Mouse (Mus musculus) liver, embryonic 12.5 days (tissue): ENCODE measurements around the gene Krt15. TPM values are rescaled to one million over a fixed set of nuclear protein-coding genes. Genes with fewer than 3 reads are reported as not detected.

Experiments
- ATAC-seq: fragments of 200-750 bp; cut with Nextera tagmentation; 2 replicates; pipeline ENCODE4 v1.8.0; 2017; ENCODE audit warnings: moderate number of reproducible peaks, mild to moderate bottlenecking, moderate library complexity
- H3K27ac ChIP-seq: fragments of 300-500 bp; sonication (generic); 2 replicates; pipeline ENCODE4 v1.5.1; 2016; ENCODE audit warnings: mild to moderate bottlenecking
- H3K27me3 ChIP-seq: fragments of 300-500 bp; sonication (generic); replicated peaks from 2 replicates; pipeline ENCODE4 v1.6.1; 2016; ENCODE audit warnings: mild to moderate bottlenecking, moderate library complexity
- H3K36me3 ChIP-seq: fragments of 300-500 bp; sonication (generic); 2 replicates; pipeline ENCODE4 v1.6.1; 2016; ENCODE audit warnings: mild to moderate bottlenecking, moderate library complexity
- H3K4me1 ChIP-seq: fragments of 300-500 bp; sonication (generic); 2 replicates; pipeline ENCODE4 v1.6.1; 2016
- H3K4me2 ChIP-seq: fragments of 300-500 bp; sonication (generic); 2 replicates; pipeline ENCODE4 v1.6.1; 2016; ENCODE audit warnings: mild to moderate bottlenecking, moderate library complexity
- H3K4me3 ChIP-seq: fragments of 300-500 bp; sonication (generic); 2 replicates; pipeline ENCODE4 v1.5.1; 2016; ENCODE audit warnings: mild to moderate bottlenecking, moderate library complexity
- H3K9ac ChIP-seq: fragments of 300-500 bp; sonication (generic); 2 replicates; pipeline ENCODE4 v1.6.1; 2016; ENCODE audit warnings: mild to moderate bottlenecking, moderate library complexity
- H3K9me3 ChIP-seq: fragments of 300-500 bp; sonication (generic); replicated peaks from 2 replicates; pipeline ENCODE4 v1.6.1; 2016; ENCODE audit warnings: mild to moderate bottlenecking, moderate library complexity
- WGBS: fragments of 180-500 bp; shearing (Covaris S2); methylation state at CpG from one replicate; pipeline ENCODE4 v1.1.7; 2016; ENCODE audit not compliant: insufficient replicate concordance; 5-methylcytosine and 5-hydroxymethylcytosine counted together
- polyA plus RNA-seq: library from polyadenylated mRNA; unstranded; fragments of >200 nt; fragmentation: Nextera tagmentation; extraction: Ambion mirVana; gene quantifications from 2 replicates; pipeline ENCODE4 v1.2.1, GENCODE M21; 2016

The Krt15 gene
- polyA plus RNA-seq, result 0.28 and 0.36 TPM in 2 replicates

GRCm38 (mm10) chr11:100135731-100136130 lies at the start of gene Krt15:
TSS of gene Krt15 (minus strand) at chr11:100135928.
- Histone ChIP-seq H3K27ac (no peak within 1 kb of the TSS), H3K27me3 (no peaks in the 10 kb centered on the region; the same call in 1 of the 2 replicates), H3K9ac (no peak within 1 kb of the TSS), H3K4me1 (no peaks in the 10 kb centered on the region), H3K4me2 (no peak within 1 kb of the TSS), H3K9me3 (no peaks in the 10 kb centered on the region), H3K36me3 (no peaks in the 10 kb centered on the region), H3K4me3 (no peak within 1 kb of the TSS)
- ATAC-seq, result no peak
- 51% methylated on average over 7 of the region's 7 CpGs for WGBS

GRCm38 (mm10) chr11:100181725-100182124 lies 46.0 kb upstream of the Krt15 start:
- H3K36me3 ChIP-seq, result no peaks in the 10 kb centered on the region
- no peaks in the 10 kb centered on the region for H3K9me3 ChIP-seq
- no peak overlapping the region for H3K4me3 ChIP-seq
- no peak for ATAC-seq
- H3K27me3 ChIP-seq, result no peaks in the 10 kb centered on the region
- H3K27ac ChIP-seq, result no peak overlapping the region
- H3K4me1 ChIP-seq, result no peaks in the 10 kb centered on the region
- H3K4me2 ChIP-seq, result no peak overlapping the region
- 27% methylated on average over 7 of the region's 7 CpGs for WGBS
- no peak overlapping the region for H3K9ac ChIP-seq

- no peak for ATAC-seq
- no peaks in the 10 kb centered on the region for H3K4me1 ChIP-seq
- no peak overlapping the region for H3K27ac ChIP-seq
- H3K4me2 ChIP-seq, result no peak overlapping the region
- no peak overlapping the region for H3K9ac ChIP-seq
- H3K9me3 ChIP-seq, result no peaks in the 10 kb centered on the region
- no peak overlapping the region for H3K4me3 ChIP-seq
- H3K27me3 ChIP-seq, result no peaks in the 10 kb centered on the region
- H3K36me3 ChIP-seq, result no peaks in the 10 kb centered on the region
- whole genome bisulfite sequencing, result 64% methylated on average over 3 of the region's 3 CpGs
Measured at GRCm38 (mm10) chr11:100179260-100179659, 43.5 kb upstream of the Krt15 start.

- Histone ChIP-seq H3K4me3 (no peak overlapping the region), H3K27me3 (no peaks in the 10 kb centered on the region), H3K9ac (no peak overlapping the region), H3K9me3 (no peaks in the 10 kb centered on the region), H3K4me1 (no peaks in the 10 kb centered on the region), H3K27ac (no peak overlapping the region), H3K36me3 (no peaks in the 10 kb centered on the region), H3K4me2 (no peak overlapping the region)
- 62% methylated on average over 5 of the region's 5 CpGs for WGBS
- no peak for ATAC-seq
Measured at GRCm38 (mm10) chr11:100178307-100178706, 42.6 kb upstream of the Krt15 start.

- 59% methylated on average over 9 of the region's 9 CpGs for WGBS
- H3K4me2 ChIP-seq, result no peak overlapping the region
- no peak for ATAC-seq
Measured at GRCm38 (mm10) chr11:100176791-100177190, 41.1 kb upstream of the Krt15 start.

GRCm38 (mm10) chr11:100168765-100169762 lies 33.3 kb upstream of the Krt15 start:
- Histone ChIP-seq H3K27me3 (no peaks in the 10 kb centered on the region), H3K4me1 (no peaks in the 10 kb centered on the region), H3K4me2 (no peak overlapping the region), H3K4me3 (no peak overlapping the region), H3K9ac (no peak overlapping the region), H3K36me3 (no peaks in the 10 kb centered on the region), H3K9me3 (no peaks in the 10 kb centered on the region), H3K27ac (no peak overlapping the region)
- peak; percentile 30; the same call in 1 of the 2 replicates for ATAC-seq
- 23% methylated on average over 14 of the region's 14 CpGs for WGBS

More at GRCm38 (mm10) chr11:100176791-100177190, 41.1 kb upstream of the Krt15 start:
- no peak overlapping the region for H3K27ac ChIP-seq
- no peak overlapping the region for H3K9ac ChIP-seq
- no peaks in the 10 kb centered on the region for H3K27me3 ChIP-seq
- H3K36me3 ChIP-seq, result no peaks in the 10 kb centered on the region
- H3K4me1 ChIP-seq, result no peaks in the 10 kb centered on the region
- no peak overlapping the region for H3K4me3 ChIP-seq
- H3K9me3 ChIP-seq, result no peaks in the 10 kb centered on the region

- H3K4me3 ChIP-seq, result no peak overlapping the region
- no peak for ATAC-seq
- H3K27ac ChIP-seq, result no peak overlapping the region
- H3K4me1 ChIP-seq, result no peaks in the 10 kb centered on the region
- H3K27me3 ChIP-seq, result no peaks in the 10 kb centered on the region
- no peaks in the 10 kb centered on the region for H3K9me3 ChIP-seq
- WGBS, result 68% methylated on average over 8 of the region's 8 CpGs
- no peak overlapping the region for H3K9ac ChIP-seq
- no peak overlapping the region for H3K4me2 ChIP-seq
- no peaks in the 10 kb centered on the region for H3K36me3 ChIP-seq
Measured at GRCm38 (mm10) chr11:100168071-100168470, 32.3 kb upstream of the Krt15 start.

GRCm38 (mm10) chr11:100164392-100164791 lies 28.7 kb upstream of the Krt15 start:
- H3K4me3 ChIP-seq, result no peak overlapping the region
- H3K27ac ChIP-seq, result no peak overlapping the region
- H3K36me3 ChIP-seq, result no peaks in the 10 kb centered on the region
- H3K9ac ChIP-seq, result no peak overlapping the region
- H3K4me2 ChIP-seq, result no peak overlapping the region
- H3K27me3 ChIP-seq, result no peaks in the 10 kb centered on the region
- 47% methylated on average over 7 of the region's 7 CpGs for WGBS
- ATAC-seq, result no peak
- no peaks in the 10 kb centered on the region for H3K4me1 ChIP-seq
- no peaks in the 10 kb centered on the region for H3K9me3 ChIP-seq

GRCm38 (mm10) chr11:100157908-100158477 lies 22.3 kb upstream of the Krt15 start:
- Histone ChIP-seq H3K4me3 (no peak overlapping the region), H3K4me2 (no peak overlapping the region), H3K4me1 (no peaks in the 10 kb centered on the region), H3K27me3 (no peaks in the 10 kb centered on the region), H3K9ac (no peak overlapping the region), H3K9me3 (no peaks in the 10 kb centered on the region), H3K36me3 (no peaks in the 10 kb centered on the region), H3K27ac (no peak overlapping the region)
- WGBS, result 52% methylated on average over 6 of the region's 6 CpGs
- no peak for ATAC-seq

- Histone ChIP-seq H3K9ac (no peak overlapping the region), H3K9me3 (no peaks in the 10 kb centered on the region), H3K4me2 (no peak overlapping the region), H3K27ac (no peak overlapping the region), H3K4me3 (no peak overlapping the region), H3K36me3 (no peaks in the 10 kb centered on the region), H3K4me1 (no peaks in the 10 kb centered on the region), H3K27me3 (no peaks in the 10 kb centered on the region)
- ATAC-seq, result no peak
- 59% methylated on average over 3 of the region's 3 CpGs for WGBS
Measured at GRCm38 (mm10) chr11:100157331-100157730, 21.6 kb upstream of the Krt15 start.

- no peaks in the 10 kb centered on the region for H3K4me1 ChIP-seq
- no peaks in the 10 kb centered on the region for H3K9me3 ChIP-seq
- no peak overlapping the region for H3K27ac ChIP-seq
- H3K27me3 ChIP-seq, result no peaks in the 10 kb centered on the region
- no peak for ATAC-seq
- no peaks in the 10 kb centered on the region for H3K36me3 ChIP-seq
- H3K4me3 ChIP-seq, result no peak overlapping the region
- no peak overlapping the region for H3K4me2 ChIP-seq
- H3K9ac ChIP-seq, result no peak overlapping the region
- WGBS, result 47% methylated on average over 8 of the region's 8 CpGs
Measured at GRCm38 (mm10) chr11:100155497-100156255, 19.9 kb upstream of the Krt15 start.
